In the genomic region with DNA sequence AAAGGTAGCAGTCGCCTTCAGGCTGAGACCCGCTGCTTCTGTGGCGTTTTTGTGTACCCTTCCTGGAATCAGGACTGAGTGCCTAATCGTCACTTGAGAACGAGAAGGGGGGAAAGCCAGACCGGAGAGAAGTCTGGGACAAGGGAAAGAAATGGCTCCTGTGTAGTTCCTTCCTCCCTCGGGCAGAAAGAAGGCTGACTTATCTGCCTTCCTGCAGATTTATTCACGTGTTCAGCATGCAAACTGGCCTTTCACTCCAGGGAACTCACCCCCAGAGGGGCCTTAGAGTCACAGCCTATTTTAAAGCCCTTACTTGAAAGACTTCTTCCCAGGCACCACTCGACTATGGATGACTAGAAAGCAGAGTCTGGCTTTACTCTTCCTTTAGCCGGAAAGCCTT, we compare ENCODE assay signal across 10 mouse cellular contexts. TPM values are rescaled to one million over a fixed set of nuclear protein-coding genes. Genes with fewer than 3 reads are reported as not detected.
DNase-seq lines count a peak whose midpoint lies in the region; ATAC-seq and TF ChIP-seq lines count a peak whose summit lies in the region.
"Had no signal": no experiment of that assay in that cellular context is flagged by ENCODE, and none has a peak within 500 bp of the region (broad histone marks: within the 10 kb centered on the region; RNA-seq: fewer than 3 reads in every experiment).

No protein-coding gene starts in this region.

- ATAC-seq in heart, embryonic 12.5 days (ENCODE audit: insufficient number of reproducible peaks, low FRiP score): no peak
- ATAC-seq in hindbrain, embryonic 15.5 days (ENCODE audit: low FRiP score, low read depth): no peak
- ATAC-seq in midbrain, embryonic 13.5 days: no peak
- no peak for ATAC-seq in granulocyte monocyte progenitor cell, adult 5-6 weeks (replicated peaks; ENCODE audit: poor library complexity, severe bottlenecking)

- TF ChIP-seq POLR2A in bone marrow, adult 2 months (IDR thresholded peaks at IDR 0.05; ENCODE audit: borderline replicate concordance, control insufficient read depth, low read depth, low read length): no peak

- H3K27ac ChIP-seq in heart, embryonic 12.5 days (ENCODE audit: poor library complexity, severe bottlenecking): peak overlapping the region; percentile 88
- H3K27ac ChIP-seq in bone marrow, adult 2 months (ENCODE audit: control insufficient read depth, insufficient read depth, low read depth, low read length, poor library complexity): peak overlapping the region; percentile 70
- peak overlapping the region; percentile 60 for H3K27ac ChIP-seq in hindbrain, embryonic 15.5 days (replicated peaks)
- peak overlapping the region; percentile 17; the same call in 1 of the 2 replicates for H3K27ac ChIP-seq in midbrain, embryonic 13.5 days

- intact Hi-C loops in heart, postnatal 36 days (cut with DNase I): loop anchor here (2.0 kb wide), 2 partner anchors 27 to 39 kb away; no protein-coding TSS in a partner anchor

- no peaks in the 10 kb centered on the region for H3K36me3 ChIP-seq in heart, embryonic 12.5 days
- no peaks in the 10 kb centered on the region for H3K36me3 ChIP-seq in hindbrain, embryonic 15.5 days
- no peaks in the 10 kb centered on the region for H3K36me3 ChIP-seq in midbrain, embryonic 13.5 days

- WGBS in heart, embryonic 12.5 days: 6% methylated on average over 10 of the region's 10 CpGs
- 16% methylated on average over 10 of the region's 10 CpGs for WGBS in bone marrow, adult 2 months
- WGBS in hindbrain, embryonic 15.5 days: 16% methylated on average over 10 of the region's 10 CpGs
- WGBS in midbrain, embryonic 13.5 days: 8% methylated on average over 10 of the region's 10 CpGs

- no peak for TF ChIP-seq CTCF in bone marrow, adult 2 months (IDR thresholded peaks at IDR 0.05; ENCODE audit: control insufficient read depth, insufficient read depth, low read length)

- H3K27me3 ChIP-seq in heart, embryonic 12.5 days (replicated peaks): no peaks in the 10 kb centered on the region
- peaks cover 4% of the 10 kb centered on the region; the same call in 1 of the 2 replicates for H3K27me3 ChIP-seq in hindbrain, embryonic 15.5 days
- H3K27me3 ChIP-seq in midbrain, embryonic 13.5 days: peaks cover 25% of the 10 kb centered on the region
- H3K27me3 ChIP-seq: CH12.LX had no signal

- H3K4me3 ChIP-seq in heart, embryonic 12.5 days: no peak overlapping the region; the same call in 1 of the 2 replicates
- no peak overlapping the region for H3K4me3 ChIP-seq in bone marrow, adult 2 months (replicated peaks; ENCODE audit: control insufficient read depth, low read depth, low read length)
- H3K4me3 ChIP-seq in hindbrain, embryonic 15.5 days: no peak overlapping the region
- no peak overlapping the region for H3K4me3 ChIP-seq in midbrain, embryonic 13.5 days (replicated peaks)

- H3K4me1 ChIP-seq in heart, embryonic 12.5 days (replicated peaks): peaks cover 26% of the 10 kb centered on the region
- peaks cover 1% of the 10 kb centered on the region for H3K4me1 ChIP-seq in bone marrow, adult 2 months (ENCODE audit: control insufficient read depth, insufficient read depth, low read length)
- peaks cover 25% of the 10 kb centered on the region for H3K4me1 ChIP-seq in hindbrain, embryonic 15.5 days (replicated peaks)
- peaks cover 25% of the 10 kb centered on the region for H3K4me1 ChIP-seq in midbrain, embryonic 13.5 days (replicated peaks)

- peak overlapping the region; percentile 77 for H3K4me2 ChIP-seq in heart, embryonic 12.5 days
- peak overlapping the region; percentile 97 for H3K4me2 ChIP-seq in hindbrain, embryonic 15.5 days
- H3K4me2 ChIP-seq in midbrain, embryonic 13.5 days (replicated peaks): peak overlapping the region; percentile 79; the same call in 1 of the 2 replicates

- no peak for DNase-seq in heart, postnatal 36 days
- no peak for DNase-seq in cerebellum, adult 8-10 months
- DNase-seq in right cerebral cortex, adult 18-20 months: no peak
- DNase-seq: cerebellum, adult 11-12 months had no signal

- H3K9ac ChIP-seq in heart, embryonic 12.5 days: 0 out of 2 replicates have a peak overlapping the region, but pooled peaks have one; percentile 34
- H3K9ac ChIP-seq in hindbrain, embryonic 15.5 days: no peak overlapping the region
- no peak overlapping the region for H3K9ac ChIP-seq in midbrain, embryonic 13.5 days (replicated peaks)

- no peaks in the 10 kb centered on the region for H3K9me3 ChIP-seq in heart, embryonic 12.5 days (replicated peaks)
- H3K9me3 ChIP-seq in hindbrain, embryonic 15.5 days: no peaks in the 10 kb centered on the region
- no peaks in the 10 kb centered on the region for H3K9me3 ChIP-seq in midbrain, embryonic 13.5 days

RNA-seq across cellular contexts. Expression of gene Rassf3, which starts 1.3 kb away (rescaled TPM):
- polyA plus RNA-seq in heart, embryonic 12.5 days (2016; fragmentation: Nextera tagmentation; extraction: Ambion mirVana): 27.0 and 28.1 TPM in 2 replicates
- 100 to 1,000 TPM; 125 to 140 TPM for total RNA-seq in heart, postnatal 36 days (2021)
- polyA plus RNA-seq in bone marrow, adult 2 months (2011; ENCODE audit: insufficient read depth, insufficient read length, low replicate concordance, missing spikeins): 18.8 and 41.2 TPM in 2 replicates
- polyA plus RNA-seq in hindbrain, embryonic 15.5 days (2015; fragmentation: Nextera tagmentation; extraction: Ambion mirVana): 5.1 TPM in 2 replicates
- 3.7 and 4.6 TPM in 2 replicates for polyA plus RNA-seq in midbrain, embryonic 13.5 days (2015; fragmentation: Nextera tagmentation; extraction: Ambion mirVana)
- total RNA-seq in granulocyte monocyte progenitor cell, adult 5-6 weeks (2014; fragmentation: Nextera tagmentation): 22.4 and 30.6 TPM in 2 replicates
- 21.0 and 22.5 TPM in 2 replicates for total RNA-seq in granulocyte monocyte progenitor cell, adult 5-6 weeks (2017)

Comparison
In these comparisons a context has a peak if more than half of its experiments do, and no peak if none do; other contexts are left out.
1. H3K27ac ChIP-seq: peak in every context shown above with its lines; median percentile 88 in heart, embryonic 12.5 days; 70 in bone marrow, adult 2 months; 60 in hindbrain, embryonic 15.5 days; 17 in midbrain, embryonic 13.5 days.